Mouse (Mus musculus): Measurements from ENCODE around the gene Plekha6.

The Plekha6 gene

GRCm38 (mm10) chr1:133182706-133183095 lies 18.7 kb downstream of the Plekha6 start:
- DNase-seq (ENCODE audit: low spot score in 2 of 2) = no peak

- DNase-seq (ENCODE audit: low spot score in 2 of 2) = no peak
These were observed 19.3 kb downstream of the Plekha6 start for GRCm38 (mm10) chr1:133183141-133183925.

GRCm38 (mm10) chr1:133187948-133188680 lies 24.1 kb downstream of the Plekha6 start:
- no peak for DNase-seq (ENCODE audit: low spot score in 2 of 2)

GRCm38 (mm10) chr1:133188719-133189118 lies 24.7 kb downstream of the Plekha6 start:
- DNase-seq (ENCODE audit: low spot score in 2 of 2) = no peak

- no peak for DNase-seq (ENCODE audit: low spot score in 2 of 2)
These were observed 25.5 kb downstream of the Plekha6 start for GRCm38 (mm10) chr1:133189471-133189870.

GRCm38 (mm10) chr1:133190550-133190949 lies 26.5 kb downstream of the Plekha6 start:
- no peak for DNase-seq (ENCODE audit: low spot score in 2 of 2)

- no peak for DNase-seq (ENCODE audit: low spot score in 2 of 2)
These were observed 32.2 kb downstream of the Plekha6 start for GRCm38 (mm10) chr1:133196181-133196580.

- DNase-seq (ENCODE audit: low spot score in 2 of 2) = no peak
These were observed 33.3 kb downstream of the Plekha6 start for GRCm38 (mm10) chr1:133197266-133197665.

GRCm38 (mm10) chr1:133199706-133200105 lies 35.7 kb downstream of the Plekha6 start:
- no peak for DNase-seq (ENCODE audit: low spot score in 2 of 2)

GRCm38 (mm10) chr1:133201499-133201898 lies 37.5 kb downstream of the Plekha6 start:
- no peak for DNase-seq (ENCODE audit: low spot score in 2 of 2)

- DNase-seq (ENCODE audit: low spot score in 2 of 2) = no peak
These were observed 39.7 kb downstream of the Plekha6 start for GRCm38 (mm10) chr1:133203701-133204100.

- DNase-seq (ENCODE audit: low spot score in 2 of 2) = no peak
These were observed 40.4 kb downstream of the Plekha6 start for GRCm38 (mm10) chr1:133204341-133204849.

- DNase-seq (ENCODE audit: low spot score in 2 of 2) = no peak
These were observed 41.0 kb downstream of the Plekha6 start for GRCm38 (mm10) chr1:133204985-133205384.

- DNase-seq (ENCODE audit: low spot score in 2 of 2) = no peak
These were observed 44.2 kb downstream of the Plekha6 start for GRCm38 (mm10) chr1:133208086-133208815.

GRCm38 (mm10) chr1:133209036-133209435 lies 45.0 kb downstream of the Plekha6 start:
- no peak for DNase-seq (ENCODE audit: low spot score in 2 of 2)

- DNase-seq (ENCODE audit: low spot score in 2 of 2) = no peak
These were observed 45.5 kb downstream of the Plekha6 start for GRCm38 (mm10) chr1:133209482-133209881.

GRCm38 (mm10) chr1:133209901-133210516 lies 46.0 kb downstream of the Plekha6 start:
- no peak for DNase-seq (ENCODE audit: low spot score in 2 of 2)

- DNase-seq (ENCODE audit: low spot score in 2 of 2) = no peak
These were observed 46.8 kb downstream of the Plekha6 start for GRCm38 (mm10) chr1:133210766-133211165.

- DNase-seq (ENCODE audit: low spot score in 2 of 2) = no peak
These were observed 48.3 kb downstream of the Plekha6 start for GRCm38 (mm10) chr1:133212273-133212672.

GRCm38 (mm10) chr1:133213098-133213497 lies 49.1 kb downstream of the Plekha6 start:
- DNase-seq (ENCODE audit: low spot score in 2 of 2) = no peak

- DNase-seq (ENCODE audit: low spot score in 2 of 2) = no peak
These were observed 49.9 kb downstream of the Plekha6 start for GRCm38 (mm10) chr1:133213901-133214300.

All from spleen, postnatal 4 days (tissue).